Mouse (Mus musculus) bone marrow macrophage, adult 2 months (primary cell): ENCODE results near the gene Frs2.
"Not testable (repeated sequence)": the region's sequence is repeated elsewhere in the genome, so short reads cannot be mapped to it uniquely, and the experiment has no call there.

Experiments used
- CTCF ChIP-seq: IDR thresholded peaks from 2 replicates; pipeline ENCODE4 v1.5.1; 2012; ENCODE audit warnings: low read depth, mild to moderate bottlenecking, low read length, moderate library complexity
- POLR2A ChIP-seq: IDR thresholded peaks from 2 replicates; pipeline ENCODE4 v1.6.1; 2012; ENCODE audit warnings: mild to moderate bottlenecking, low read depth, low read length, borderline replicate concordance

GRCm38 (mm10) chr10:117043497-117044166 is 104.7 kb downstream of the Frs2 start:
- TF ChIP-seq CTCF, POLR2A: not testable (repeated sequence)
